Mouse (Mus musculus) cortical plate, adult 2 months (tissue): ENCODE results near the gene Nlrp3.

ENCODE experiments used
- CTCF ChIP-seq: fragments of 200-500 bp; IDR thresholded peaks from 2 replicates; pipeline ENCODE4 v1.5.1; 2011; ENCODE audit warnings: mild to moderate bottlenecking, control low read depth, low read length; ENCODE audit not compliant: insufficient read depth; ENCODE audit errors: extremely low read depth
- POLR2A ChIP-seq: fragments of 200-500 bp; IDR thresholded peaks from 2 replicates; pipeline ENCODE4 v1.6.1; 2011; ENCODE audit warnings: mild to moderate bottlenecking, low read length, control low read depth; ENCODE audit not compliant: insufficient read depth; ENCODE audit errors: extremely low read depth

- no peak for TF ChIP-seq CTCF
- TF ChIP-seq POLR2A = no peak
Measured at GRCm38 (mm10) chr11:59511558-59511957, 29.8 kb upstream of the Nlrp3 start.
